Mouse (Mus musculus): ENCODE data around the gene Tradd.

- TF ChIP-seq CTCF (IDR thresholded peaks at IDR 0.05; ENCODE audit: extremely low read depth, insufficient read depth, low read length) (peak; percentile 71), POLR2A (IDR thresholded peaks at IDR 0.05; ENCODE audit: extremely low read depth, insufficient read depth, low read length) (no peak)
These were observed 26.3 kb upstream of the Tradd start for GRCm38 (mm10) chr8:105290554-105291314.
